Mouse (Mus musculus): ENCODE data around the gene Tas2r110.

Tas2r110 gene

DNA sequence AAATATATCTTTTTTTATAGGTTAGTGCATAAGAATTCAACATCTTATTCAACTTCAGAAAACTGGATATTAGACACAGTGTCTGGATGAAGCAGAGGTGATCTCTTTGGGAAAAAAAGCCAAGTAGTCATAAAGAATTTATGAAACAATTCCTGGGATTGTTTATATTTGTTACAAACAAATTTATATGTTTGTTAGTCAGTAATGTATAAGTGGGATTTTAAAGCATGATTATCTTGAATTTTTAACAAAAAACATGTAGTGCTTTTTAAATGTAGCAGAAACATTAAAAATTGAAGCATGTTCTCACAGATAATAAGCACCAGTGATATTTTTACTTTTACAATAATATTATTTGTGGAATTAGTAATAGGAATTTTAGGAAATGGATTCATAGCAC is at the start of gene Tas2r110:
Tas2r110 (plus strand) TSS at position 301 of the 400 bp plus-strand sequence.
- DNase-seq = no peak

DNA sequence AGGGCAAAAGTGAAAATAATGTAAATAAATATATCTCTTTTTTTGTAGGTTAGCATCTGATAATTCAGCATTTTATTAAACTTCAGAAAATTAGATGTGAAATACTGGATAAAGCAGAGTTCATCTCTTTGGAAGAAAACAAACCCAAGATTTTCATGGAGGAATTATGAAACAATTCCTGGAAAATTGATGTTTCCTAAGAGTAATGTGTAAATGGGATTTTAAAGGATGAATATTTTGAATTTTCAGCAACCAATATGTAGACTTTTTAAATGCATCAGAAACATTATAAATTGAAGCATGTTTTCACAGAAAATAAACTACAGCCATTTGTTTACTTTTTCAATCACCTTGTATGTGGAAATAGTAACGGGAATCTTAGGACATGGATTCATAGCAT is 21.0 kb upstream of the Tas2r110 start, which contains the start of gene Tas2r123:
Tas2r123 (plus strand) TSS at position 301 of the 400 bp plus-strand sequence.
- no peak for DNase-seq

DNA sequence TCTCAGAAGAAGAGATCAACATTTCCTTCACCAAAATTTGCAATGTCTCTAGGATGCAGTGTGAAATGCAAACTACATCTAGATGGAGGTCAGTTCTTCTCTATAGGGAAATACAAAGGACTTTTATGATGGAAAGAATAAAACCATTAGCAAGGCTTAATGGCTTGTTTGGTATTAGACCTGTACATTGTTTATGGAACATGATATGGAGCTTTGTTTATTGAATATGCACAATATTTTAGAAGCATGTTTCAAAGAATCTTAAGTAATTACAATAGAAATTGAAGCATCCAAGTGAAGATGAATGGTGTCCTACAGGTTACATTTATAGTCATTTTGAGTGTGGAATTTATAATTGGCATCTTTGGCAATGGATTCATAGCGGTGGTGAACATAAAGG is 12.7 kb upstream of the Tas2r110 start, which contains the start of gene Tas2r116:
Tas2r116 (plus strand) TSS at position 301 of the 400 bp plus-strand sequence.
- DNase-seq = no peak

DNA sequence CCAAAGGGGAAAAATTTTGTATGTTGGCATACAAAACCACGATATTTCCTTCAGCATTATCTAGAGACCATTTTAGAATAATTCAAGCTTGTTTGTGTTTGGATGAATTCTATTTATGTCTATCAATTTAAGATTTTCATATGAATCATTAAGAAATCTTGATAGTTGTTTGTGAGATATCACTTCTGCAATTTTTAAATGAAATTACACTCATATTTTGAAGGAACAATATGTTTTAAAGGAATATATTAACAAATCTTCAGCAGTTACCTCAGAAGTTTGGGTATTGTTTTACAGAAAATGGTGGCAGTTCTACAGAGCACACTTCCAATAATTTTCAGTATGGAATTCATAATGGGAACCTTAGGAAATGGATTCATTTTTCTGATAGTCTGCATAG is 24.9 kb downstream of the Tas2r110 start, which contains the start of gene Tas2r113:
Tas2r113 (plus strand) TSS at position 301 of the 400 bp plus-strand sequence.
- DNase-seq = no peak

DNA sequence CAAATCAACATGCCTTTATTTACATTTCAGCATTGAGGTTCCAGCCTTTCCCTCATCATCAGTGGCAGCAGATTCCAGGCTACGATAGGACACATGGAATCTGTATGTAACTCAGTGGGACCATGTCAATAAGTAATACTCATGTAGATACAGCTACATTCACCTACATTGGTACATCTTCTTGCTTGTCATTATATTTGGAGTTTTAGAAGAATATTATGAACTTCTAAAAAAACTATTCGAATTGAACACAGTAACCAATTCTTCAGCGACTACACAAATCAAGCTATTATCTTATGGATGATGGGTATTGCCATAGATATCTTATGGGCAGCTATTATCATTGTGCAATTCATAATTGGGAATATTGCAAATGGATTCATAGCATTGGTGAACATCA is 41.5 kb downstream of the Tas2r110 start, which contains the start of gene Tas2r125:
Tas2r125 (plus strand) TSS at position 301 of the 400 bp plus-strand sequence.
- no peak for DNase-seq
